Mouse (Mus musculus) heart, adult 2 months (tissue): Measurements from ENCODE around the gene Tap2.

Experiments used
- CTCF ChIP-seq: fragments of 200-600 bp; IDR thresholded peaks from 2 replicates; pipeline ENCODE4 v1.8.1; 2022; ENCODE audit warnings: antibody characterized with exemption, mild to moderate bottlenecking, moderate library complexity
- EP300 ChIP-seq: fragments of 200-500 bp; IDR thresholded peaks from 2 replicates; pipeline ENCODE4 v1.6.1; 2011; ENCODE audit warnings: low read depth, low read length, control low read depth; ENCODE audit not compliant: insufficient read depth
- POLR2A ChIP-seq: fragments of 200-500 bp; IDR thresholded peaks from 2 replicates; pipeline ENCODE4 v1.6.1; 2011; ENCODE audit warnings: mild to moderate bottlenecking, low read depth, low read length, control low read depth; ENCODE audit not compliant: insufficient read depth

GRCm38 (mm10) chr17:34215176-34215575, 11.8 kb downstream of the Tap2 start:
- TF ChIP-seq CTCF (no peak), EP300 (no peak), POLR2A (no peak)
